Mouse (Mus musculus) brain, embryonic 14.5 days (tissue): Measurements from ENCODE around the gene Srgn.

Source experiments
- CTCF ChIP-seq: fragments of 200-500 bp; IDR thresholded peaks from 2 replicates; pipeline ENCODE4 v1.5.1; 2012; ENCODE audit warnings: inconsistent platforms, mild to moderate bottlenecking, moderate library complexity, borderline replicate concordance; ENCODE audit not compliant: insufficient read depth, insufficient read length; ENCODE audit errors: extremely low read depth
- POLR2A ChIP-seq: fragments of 200-500 bp; IDR thresholded peaks from 2 replicates; pipeline ENCODE4 v1.6.1; 2012; ENCODE audit warnings: mild to moderate bottlenecking, inconsistent platforms, borderline replicate concordance; ENCODE audit not compliant: poor library complexity, insufficient read depth, insufficient read length, severe bottlenecking; ENCODE audit errors: extremely low read depth

GRCm38 (mm10) chr10:62532832-62533231 is 5.6 kb upstream of the Srgn start:
- TF ChIP-seq POLR2A (no peak), CTCF (no peak)
